Mouse (Mus musculus): Measurements from ENCODE around the gene Nr1d1.

Gene Nr1d1

DNA sequence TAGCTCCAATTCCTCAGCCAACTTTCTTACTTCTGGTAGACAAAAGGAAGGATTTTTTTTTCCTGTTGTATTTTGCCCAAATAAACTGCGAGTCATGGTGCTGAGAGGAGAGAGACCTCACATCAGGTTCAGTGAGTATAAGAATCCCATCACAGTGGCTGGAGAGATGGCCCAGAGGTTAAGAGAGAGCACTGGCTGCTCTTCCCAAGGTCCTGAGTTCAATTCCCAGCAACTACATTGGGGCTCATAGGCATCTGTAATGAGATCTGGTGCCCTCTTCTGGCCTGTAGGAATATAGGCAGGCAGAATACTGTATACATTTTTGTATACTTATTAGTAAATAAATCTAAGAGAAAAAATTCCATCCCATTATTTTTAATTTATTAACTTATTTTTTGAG, 12.6 kb upstream of the Nr1d1 start:
- peak; percentile 57 for DNase-seq

DNA sequence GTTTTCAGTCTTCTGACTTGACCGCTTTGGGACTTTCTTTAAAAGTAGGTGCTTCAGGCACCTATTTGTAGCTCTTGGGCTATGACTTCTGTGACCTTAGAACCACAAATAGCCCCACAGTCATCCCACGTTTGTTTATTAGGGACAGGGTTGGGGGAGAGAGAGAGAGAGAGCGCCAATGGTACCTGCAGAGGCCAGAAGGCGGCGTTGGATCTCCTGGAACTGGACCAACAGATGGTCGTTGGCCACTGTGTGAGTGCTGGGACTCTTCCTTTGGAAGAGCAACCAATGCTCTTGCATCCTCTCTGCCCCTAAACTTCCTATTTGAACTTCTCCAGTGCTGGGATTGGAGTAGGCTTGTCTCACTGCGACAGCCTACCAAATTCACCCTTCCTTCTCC, 12.1 kb upstream of the Nr1d1 start:
- no peak for DNase-seq

DNA sequence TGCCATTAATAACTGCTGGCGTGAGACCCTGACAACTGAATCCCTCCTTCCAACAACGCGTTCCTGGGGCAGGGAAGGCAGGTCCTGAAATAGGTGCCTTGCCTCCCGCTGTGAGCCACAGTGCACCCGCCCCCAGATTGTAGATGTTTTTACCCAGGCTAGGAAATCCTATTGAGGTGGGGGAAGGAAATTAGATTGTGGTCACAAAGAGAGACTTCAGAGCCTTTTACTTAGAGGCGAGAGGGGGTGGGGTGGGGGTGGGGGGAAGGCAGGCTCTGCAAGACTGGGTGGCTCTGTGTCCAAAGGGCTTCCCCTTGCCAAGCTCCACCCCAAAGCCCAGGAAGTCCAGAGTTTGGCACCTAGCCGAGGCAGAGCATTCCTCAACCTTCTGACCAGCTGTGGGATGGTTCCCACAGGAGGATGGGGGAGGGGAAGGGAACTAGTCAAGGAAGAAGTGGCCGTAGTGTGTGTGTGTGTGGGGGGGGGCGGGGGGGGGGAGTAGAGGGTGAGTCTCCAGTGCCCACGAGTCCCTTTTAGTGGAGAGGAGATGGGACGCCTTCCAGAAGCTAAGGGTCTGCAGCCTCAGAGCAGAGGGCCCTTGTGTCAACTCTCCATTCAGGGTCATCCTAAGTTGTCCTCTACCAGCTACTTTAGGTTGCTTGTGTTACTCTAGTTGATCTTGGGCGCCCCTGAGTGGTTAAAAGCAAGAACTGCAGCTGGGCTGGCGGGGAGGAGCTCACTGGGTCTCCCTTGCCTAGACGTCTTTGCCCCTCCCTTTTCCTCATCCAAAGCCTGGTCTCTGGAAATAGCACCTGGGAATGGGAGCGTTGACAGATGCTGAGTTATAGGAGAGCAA, 11.5 kb upstream of the Nr1d1 start:
- DNase-seq, result peak; percentile 99

DNA sequence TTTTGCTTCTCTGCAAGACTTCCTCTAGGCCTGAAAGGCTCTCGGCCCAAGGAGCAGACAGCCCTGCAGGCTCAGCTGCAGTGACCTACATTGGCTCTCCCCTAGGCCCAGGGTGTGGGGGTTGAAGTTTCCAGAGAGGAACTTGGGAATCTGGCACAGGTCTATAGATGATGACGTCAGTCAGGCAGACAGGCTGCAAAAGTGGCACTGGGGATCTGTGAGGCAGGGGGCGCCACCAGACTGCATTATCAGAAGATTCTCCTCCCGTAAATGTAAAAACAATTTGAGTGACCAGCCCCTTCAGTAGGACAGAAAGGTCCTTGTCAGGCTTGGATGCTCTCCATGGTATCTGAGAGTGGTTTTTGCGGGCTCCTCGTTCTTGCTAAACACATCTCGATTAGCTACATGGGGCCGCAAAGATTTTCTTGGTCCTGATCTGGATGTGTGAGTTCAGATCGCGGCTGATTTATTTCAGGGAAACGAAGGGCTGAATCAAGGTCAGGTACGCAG, 10.7 kb upstream of the Nr1d1 start:
- peak; percentile 95 for DNase-seq

DNA sequence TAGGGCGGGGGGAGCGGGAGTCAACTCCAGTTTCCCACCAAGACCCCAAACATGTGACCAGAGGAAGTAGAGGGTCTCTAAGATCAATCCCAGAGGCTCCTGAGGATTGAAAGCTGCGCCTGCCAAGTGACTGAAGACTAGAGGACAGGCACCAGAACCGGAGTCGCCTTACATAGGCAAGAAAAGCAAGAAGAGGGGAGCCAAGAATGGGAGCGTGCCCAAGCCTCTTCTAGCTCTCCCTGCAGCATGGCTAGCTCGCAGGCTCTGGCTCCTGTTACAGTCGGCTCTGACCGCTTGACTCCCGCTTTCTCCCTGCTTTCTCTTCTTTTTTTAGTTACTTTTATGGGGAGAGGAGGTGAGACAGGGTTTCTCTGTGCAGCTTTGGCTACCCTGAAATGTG, 10.1 kb upstream of the Nr1d1 start:
- DNase-seq, result peak; percentile 37

DNA sequence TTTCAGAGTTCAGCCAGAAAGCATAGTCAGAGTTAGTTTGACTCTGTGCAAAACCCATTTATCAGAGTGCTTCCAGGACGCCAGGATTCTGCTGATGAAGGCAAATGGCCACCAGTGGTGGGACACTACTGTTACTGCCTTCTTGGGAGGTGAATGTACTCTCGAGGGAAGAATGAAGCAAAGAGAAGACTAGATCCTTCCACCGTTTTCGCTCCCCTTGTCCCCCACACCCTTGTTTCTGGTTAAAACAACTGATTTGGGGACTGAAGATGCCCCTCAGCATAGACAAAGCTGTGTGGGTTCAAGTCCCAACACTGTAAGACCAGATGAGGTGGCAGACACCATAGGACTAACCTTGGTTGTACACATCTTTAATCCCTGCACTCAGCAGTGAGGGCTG, 9.0 kb upstream of the Nr1d1 start:
- DNase-seq, result no peak

DNA sequence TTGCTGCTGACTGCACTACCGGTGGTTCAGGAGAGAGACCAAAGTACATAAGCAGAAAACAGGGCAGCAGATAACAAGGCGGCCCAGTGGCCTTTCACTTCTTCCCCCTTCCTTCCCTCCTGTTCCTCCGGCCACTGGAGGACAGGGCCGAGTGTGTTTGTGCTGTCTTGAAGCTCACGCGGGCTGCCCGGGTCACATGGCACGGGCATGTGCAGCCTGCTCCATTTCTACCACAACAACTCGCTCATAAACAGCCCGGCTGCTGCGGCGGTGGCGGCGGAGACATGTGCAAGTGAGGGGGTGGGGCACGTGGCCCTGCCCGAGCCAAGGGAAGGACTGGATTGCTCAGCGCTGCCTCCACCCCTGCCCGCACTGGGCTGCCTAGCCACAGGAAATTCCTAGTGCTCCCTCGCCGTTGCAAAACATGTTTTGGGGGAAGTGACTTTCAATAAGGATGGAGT, 8.1 kb upstream of the Nr1d1 start:
- peak; percentile 99 for DNase-seq

DNA sequence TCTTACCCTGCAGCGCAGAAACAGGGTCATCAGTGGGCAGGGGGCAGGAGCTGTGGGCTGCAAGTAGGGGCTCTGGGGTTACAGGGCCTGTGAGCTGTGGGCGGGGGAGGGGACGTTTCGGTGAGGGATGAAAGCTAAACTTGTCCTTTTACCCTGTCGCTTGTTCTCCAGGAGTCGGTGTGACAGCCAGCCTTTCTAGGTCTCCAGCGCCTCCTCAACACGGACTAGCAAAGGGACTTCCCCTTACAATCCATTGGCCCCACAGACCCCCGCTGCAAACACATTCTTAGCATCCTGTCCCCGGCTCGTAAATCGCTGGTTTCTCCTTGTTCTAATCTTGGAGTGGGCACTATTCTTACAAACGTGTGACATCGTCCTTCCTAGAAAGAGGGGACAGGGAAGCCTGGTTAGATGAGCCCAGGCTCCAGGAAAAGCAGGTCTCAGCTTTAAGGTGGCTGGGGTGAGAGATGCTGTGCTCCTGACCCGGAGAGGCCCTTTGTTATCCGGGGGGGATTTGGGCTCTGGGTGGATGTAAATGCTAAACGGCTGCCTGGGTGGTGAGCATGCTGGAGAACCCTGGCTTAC, 7.6 kb upstream of the Nr1d1 start:
- peak; percentile 36 for DNase-seq

DNA sequence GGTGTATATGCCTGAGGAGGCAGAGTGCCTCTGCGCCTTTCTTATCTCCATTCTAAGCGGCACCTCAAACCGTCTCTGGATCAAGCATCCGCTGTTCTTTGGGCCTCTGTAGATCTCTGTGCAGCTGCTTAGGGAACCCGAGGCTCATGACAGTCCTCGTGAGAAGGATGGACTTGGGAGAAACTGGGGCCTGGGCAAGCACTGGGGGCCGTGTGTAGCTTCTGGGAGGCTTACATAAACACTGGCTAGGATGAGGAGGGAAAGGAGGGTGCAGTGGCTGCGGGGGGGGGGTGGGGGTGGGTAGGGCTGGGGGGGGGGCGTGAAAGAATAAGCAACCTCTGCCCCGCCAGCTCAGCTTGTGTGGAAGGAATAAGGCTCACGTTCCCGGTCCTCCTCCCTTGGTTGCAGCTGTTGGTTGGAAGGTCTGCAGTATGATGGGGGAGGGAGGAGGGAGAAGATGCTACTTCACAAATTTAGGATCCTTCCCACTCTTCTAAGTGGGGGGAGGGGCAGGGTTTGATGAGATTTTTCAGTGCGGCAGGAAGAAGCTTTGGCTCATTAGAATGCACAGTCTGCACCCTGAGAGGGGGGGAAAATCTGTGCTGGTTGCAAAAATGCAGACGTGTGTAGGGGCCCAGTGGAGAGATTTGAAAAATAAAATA, 6.8 kb upstream of the Nr1d1 start:
- DNase-seq, result peak; percentile 82

DNA sequence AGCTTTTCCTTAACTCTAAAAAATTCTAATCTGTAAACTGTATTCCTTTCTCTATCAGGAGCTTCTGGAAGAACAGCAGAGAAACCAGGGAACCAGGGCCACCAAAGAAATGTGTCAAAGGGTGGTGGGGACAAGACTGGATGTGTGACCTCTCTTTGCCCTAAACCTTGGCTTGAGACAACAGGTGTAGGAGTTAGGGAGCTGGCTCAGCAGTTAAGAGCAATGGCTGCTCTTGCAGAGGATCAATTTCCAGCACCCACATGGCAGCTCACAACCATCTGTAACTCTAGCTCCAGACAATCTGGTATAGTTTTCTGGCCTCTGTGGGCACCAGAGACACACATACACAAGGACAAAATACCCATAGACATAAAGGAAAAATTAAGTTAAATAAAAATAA, 2.8 kb upstream of the Nr1d1 start:
- DNase-seq, result no peak

DNA sequence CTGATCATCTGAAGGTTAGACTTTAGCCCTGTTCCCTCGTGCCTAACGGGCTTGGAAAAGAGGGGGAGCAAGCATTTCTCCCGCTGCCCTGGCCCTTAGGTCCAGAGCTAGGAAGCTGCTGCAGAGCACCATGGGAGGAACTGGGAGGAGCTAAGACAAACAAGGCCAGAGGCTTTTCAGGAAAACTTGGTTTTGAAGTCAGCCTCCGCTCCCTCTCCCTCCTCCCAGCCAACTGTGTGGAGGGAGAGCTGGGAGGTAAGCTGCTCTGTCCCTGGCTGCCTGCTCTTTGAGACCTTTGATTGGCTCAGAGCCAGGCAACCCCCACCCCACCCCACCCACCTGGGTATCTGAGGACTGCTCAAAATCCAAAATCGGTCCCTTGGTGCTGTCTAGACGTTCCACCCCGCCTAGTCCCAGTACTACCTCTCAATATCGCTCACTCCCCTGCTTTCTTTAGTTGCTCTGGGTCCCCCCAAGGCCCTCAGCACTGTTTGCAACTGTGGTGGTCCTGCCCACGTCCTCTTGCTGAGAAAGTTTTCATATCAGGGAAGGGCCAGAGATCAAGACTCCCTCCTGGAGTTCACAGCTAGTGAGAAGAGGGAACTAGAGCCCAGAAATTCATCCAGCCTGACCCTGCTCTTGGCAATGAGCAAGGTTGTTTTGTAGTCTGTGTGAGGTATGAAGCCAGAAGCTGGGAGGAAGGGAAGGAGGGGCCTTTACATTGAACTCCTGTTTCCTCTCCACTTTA, 1.9 kb upstream of the Nr1d1 start:
- peak; percentile 83 for DNase-seq

DNA sequence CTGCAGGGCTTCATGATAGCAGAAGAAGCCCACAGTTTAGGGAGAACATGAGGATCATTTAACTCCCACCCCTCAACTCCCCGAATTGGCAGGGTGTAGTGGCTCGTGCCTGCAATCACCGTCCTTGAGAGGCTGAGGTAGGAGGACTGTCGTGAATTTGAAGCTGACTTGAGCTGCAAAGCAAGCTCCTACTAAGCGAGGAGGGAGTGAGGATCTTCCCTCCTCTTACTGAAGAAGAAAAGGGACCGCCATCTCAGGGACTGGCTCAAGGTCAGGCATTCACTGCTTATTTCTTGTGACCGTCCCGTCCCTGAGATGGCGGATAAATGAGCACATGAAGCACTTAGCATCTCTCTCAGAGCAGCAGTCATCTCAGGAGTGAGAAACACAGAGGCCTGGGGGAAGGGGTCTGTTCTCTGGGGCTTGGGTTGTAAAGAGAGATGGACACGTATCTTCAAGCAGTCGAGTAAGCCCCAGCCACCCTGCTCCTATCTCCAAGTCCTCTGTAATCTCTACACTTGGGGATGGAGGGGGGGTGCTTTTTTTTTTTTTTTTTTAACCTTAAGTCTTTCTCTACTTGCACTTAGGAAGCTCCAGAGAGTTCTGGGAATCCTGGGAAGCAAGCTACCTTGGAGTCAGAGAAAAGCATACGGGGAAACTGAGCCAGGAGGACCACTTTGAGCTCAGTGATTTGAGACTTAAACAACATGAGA, 1.1 kb upstream of the Nr1d1 start:
- DNase-seq, result no peak

DNA sequence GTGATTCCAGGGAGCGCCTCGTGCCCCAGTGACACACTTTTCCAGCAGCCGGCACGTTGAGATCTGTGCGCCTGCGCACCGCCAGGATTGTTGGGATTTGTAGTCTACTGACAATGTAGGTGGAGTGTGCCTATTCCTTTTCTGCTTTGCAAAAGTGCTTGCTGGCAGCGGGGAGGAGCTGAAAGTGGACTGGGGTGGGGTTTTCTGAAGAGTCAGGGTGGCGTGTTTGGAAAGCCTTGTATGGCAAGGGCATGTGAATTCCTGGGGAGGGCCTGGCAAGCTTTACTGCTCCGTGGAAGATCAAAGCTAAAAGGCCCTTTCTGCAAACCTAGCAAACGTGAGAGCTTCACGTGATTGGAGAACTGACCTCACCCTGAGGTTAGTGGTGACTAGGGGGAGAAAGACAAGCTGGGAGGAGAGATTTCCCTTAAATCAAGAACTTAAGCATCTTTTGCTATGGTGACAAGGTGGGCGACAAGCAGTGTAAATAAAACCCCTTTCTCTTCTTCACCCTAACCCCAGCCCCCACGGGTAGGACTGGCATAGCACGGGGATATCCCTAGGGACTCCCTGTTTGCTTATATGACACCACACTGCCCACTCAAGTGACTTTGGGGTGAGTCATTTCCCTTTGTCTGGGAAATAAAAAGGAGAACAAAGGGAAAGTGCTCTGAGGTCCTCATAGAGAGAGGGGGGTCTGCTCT, 367 bp upstream of the Nr1d1 start:
- peak; percentile 100 for DNase-seq

DNA sequence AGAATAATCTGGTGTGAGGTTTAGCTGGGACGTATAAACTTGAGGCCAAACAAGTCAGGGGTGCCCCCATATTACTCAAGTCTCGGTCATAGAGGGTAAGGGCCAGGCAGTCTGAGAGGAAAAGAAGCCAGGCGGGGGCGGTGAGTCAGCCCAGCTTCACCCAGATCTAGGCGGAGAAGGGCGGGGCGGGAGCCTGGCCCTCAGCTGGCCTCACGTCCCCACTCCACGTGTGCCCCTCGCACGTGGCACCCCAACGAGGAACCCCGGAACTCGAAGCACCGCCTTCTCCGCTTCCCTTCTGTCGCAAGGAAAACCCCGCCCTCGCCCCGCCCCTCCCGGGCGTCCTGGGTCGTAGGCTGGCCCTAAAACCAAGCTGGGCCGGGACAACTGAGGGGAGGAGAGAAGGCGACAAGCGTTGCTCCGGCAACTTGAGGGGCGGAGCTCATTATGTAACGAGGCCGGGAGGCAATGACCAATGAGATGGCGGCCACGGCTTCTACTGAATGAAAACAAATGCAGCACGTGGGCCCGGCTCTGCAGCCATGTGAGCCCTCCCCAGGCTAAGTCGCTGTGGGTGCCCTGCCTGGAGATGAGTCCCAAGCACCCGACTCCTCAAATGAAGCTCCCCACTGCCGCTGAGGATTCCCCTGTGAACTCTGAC, 1.4 kb downstream of the Nr1d1 start:
- peak; percentile 100 for DNase-seq

DNA sequence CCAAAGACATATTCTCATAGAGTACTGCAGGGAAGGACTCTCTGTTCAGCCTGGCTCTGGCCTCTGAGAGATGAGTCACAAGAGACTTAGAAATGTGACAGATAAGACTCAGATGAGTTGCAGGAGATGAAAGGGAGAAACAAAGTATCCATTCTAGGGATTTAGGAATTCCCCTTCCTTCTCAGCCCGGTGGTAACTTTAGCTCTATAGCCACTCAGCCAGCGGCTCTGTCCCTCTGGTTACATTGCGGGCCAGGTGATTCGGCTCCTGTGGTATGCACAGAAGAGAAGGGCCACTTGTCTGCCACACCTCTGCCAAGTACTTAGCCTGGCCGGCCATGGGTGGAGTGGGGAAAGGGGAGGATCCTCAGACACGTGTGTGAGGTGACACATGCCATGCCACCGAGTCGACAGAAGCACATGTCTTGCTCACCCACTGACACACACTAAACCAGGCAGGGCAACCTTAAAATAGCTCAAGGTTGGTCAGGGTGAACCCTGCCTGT, 2.4 kb downstream of the Nr1d1 start:
- peak; percentile 94 for DNase-seq

DNA sequence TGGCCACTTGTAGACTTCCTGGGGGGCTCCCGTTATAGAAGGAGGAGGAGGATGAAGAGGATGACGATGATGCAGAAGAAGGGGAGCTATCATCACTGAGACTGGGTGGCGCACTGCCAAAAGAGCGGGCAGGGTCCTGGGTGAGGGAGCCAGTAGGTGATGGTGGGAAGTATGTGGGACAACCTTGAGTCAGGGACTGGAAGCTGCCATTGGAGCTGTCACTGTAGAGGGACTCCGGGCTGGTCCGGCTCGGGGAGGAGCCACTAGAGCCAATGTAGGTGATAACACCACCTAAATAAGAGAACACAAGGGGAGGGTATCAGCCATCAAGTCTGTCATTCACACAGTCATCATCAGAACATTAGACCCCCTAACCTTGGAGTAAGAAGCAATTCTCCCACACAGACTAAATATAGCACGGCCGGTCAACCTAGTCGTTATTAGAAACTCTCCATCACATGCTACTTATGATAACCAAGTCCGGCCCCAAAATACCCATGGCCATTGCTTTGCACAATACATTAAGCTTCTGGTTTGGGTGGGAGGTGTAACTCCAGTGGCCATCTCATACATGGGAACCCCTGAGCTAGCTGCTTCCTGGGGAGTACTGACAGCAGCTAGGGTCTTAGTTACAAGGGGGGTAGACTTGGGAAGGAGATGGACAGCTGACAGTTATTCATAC, 3.1 kb downstream of the Nr1d1 start:
- peak; percentile 18 for DNase-seq

DNA sequence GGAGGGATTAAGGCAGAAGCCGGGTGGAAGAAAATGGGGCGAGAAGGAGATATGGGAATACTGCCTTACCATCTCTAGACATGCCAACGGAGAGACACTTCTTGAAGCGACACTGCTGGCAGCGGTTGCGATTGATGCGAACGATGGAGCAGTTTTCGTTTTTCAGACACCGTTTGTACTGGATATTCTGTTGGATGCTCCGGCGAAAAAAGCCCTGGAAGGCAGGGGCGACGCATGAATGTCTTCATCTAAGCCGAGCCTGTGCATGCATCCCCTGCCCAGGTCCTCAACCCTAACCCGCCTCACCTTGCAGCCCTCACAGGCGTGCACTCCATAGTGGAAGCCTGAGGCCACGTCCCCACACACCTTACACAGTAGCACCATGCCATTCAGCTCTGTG, 4.0 kb downstream of the Nr1d1 start:
- DNase-seq, result no peak

DNA sequence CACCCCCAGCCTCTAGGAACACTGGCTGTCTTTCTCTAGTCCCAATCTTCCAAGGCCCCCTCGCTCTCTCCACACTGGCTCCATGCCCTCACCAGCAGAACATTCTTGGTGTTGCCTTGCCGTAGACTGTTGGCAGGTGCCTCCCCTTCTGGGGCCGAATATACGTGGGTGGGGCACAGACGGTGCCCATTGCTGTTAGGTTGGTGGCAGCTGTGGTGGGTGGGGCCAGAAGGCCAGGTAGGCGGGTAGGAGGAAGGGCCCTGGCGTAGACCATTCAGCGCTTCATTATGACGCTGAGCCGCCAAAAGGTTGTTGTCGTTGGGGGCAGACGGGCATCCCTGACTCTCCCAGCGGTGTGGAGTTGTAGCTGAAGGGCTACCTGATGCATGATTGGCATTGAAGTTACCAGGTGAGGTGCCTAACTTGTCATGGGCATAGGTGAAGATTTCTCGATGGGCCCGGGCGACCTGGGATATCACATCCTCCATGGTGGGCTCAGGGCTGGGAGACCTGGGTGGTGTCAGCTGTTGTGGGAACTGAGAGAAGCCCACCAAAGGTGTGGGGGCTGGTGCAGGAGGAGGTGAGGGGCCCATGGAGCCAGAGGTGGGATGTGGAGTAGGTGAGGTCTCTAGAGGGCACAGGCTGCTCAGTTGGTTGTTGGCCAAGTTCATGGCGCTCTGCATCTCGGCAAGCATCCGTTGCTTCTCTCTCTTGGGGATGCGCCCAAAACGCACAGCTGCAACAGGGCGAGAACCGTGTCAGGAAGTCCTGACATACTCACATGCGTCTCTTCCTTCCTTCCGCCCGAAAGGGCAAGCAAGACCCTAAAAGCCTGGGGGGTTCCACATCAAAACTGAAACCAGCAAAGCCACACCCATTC, 4.8 kb downstream of the Nr1d1 start:
- DNase-seq, result peak; percentile 36

Data from lung, postnatal 36 days (tissue).